Mouse (Mus musculus) E14TG2a.4 (cell line): ENCODE data around the gene Agap1.

Experiments used
- CTCF ChIP-seq: conservative IDR thresholded peaks from 2 replicates; pipeline ENCODE4 v1.5.1; 2014; ENCODE audit warnings: low read length
- NANOG ChIP-seq: IDR thresholded peaks from 2 replicates; pipeline ENCODE4 v1.6.1; 2014; ENCODE audit warnings: borderline replicate concordance, low read length, mixed read lengths

DNA sequence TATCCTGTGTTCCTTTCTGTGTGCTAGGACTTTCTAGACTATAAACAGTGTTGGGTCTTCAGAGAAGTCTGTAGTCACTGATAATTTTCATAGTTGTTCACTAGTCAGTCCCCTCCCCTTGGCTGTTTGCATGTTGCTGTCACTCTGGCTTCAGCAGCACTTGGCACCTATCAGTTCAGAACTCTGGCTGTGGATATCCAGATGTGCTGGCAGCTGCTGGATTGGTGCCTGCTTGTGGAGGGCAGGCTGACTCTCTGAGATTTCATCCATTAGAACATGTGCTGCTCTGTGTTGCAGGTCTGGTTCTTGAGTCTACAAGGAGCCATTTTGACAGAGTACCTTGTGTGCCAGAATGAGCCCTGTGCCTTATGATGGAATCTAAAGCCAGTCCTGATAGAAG lies 80.6 kb downstream of the Agap1 start:
- no peak for TF ChIP-seq CTCF
- no peak for TF ChIP-seq NANOG
